Mouse (Mus musculus) intestine, embryonic 15.5 days (tissue): ENCODE results near the gene Polr2b. TPM values are rescaled to one million over a fixed set of nuclear protein-coding genes. Genes with fewer than 3 reads are reported as not detected.

Source experiments
- ATAC-seq: fragments of 200-750 bp; cut with Nextera tagmentation; 2 replicates; pipeline ENCODE4 v1.8.0; 2017; ENCODE audit warnings: moderate TSS enrichment, moderate library complexity
- H3K27ac ChIP-seq: fragments of 300-500 bp; sonication (generic); 2 replicates; pipeline ENCODE4 v1.5.1; 2015; ENCODE audit warnings: mild to moderate bottlenecking, inconsistent platforms
- H3K27me3 ChIP-seq: fragments of 300-500 bp; sonication (generic); replicated peaks from 2 replicates; pipeline ENCODE4 v1.6.1; 2015; ENCODE audit warnings: inconsistent platforms
- H3K36me3 ChIP-seq: fragments of 300-500 bp; sonication (generic); 2 replicates; pipeline ENCODE4 v1.6.1; 2015; ENCODE audit warnings: inconsistent platforms
- H3K4me1 ChIP-seq: fragments of 300-500 bp; sonication (generic); replicated peaks from 2 replicates; pipeline ENCODE4 v1.6.1; 2015; ENCODE audit warnings: inconsistent platforms
- H3K4me2 ChIP-seq: fragments of 300-500 bp; sonication (generic); replicated peaks from 2 replicates; pipeline ENCODE4 v1.6.1; 2015; ENCODE audit warnings: mild to moderate bottlenecking, inconsistent platforms
- H3K4me3 ChIP-seq: fragments of 300-500 bp; sonication (generic); replicated peaks from 2 replicates; pipeline ENCODE4 v1.5.1; 2015; ENCODE audit warnings: inconsistent platforms
- H3K9ac ChIP-seq: fragments of 300-500 bp; sonication (generic); 2 replicates; pipeline ENCODE4 v1.6.1; 2015; ENCODE audit warnings: inconsistent platforms
- H3K9me3 ChIP-seq: fragments of 300-500 bp; sonication (generic); 2 replicates; pipeline ENCODE4 v1.6.1; 2016; ENCODE audit warnings: inconsistent platforms
- WGBS: fragments of 180-500 bp; shearing (Covaris S2); methylation state at CpG from one replicate; pipeline ENCODE4 v1.1.7; 2015; 5-methylcytosine and 5-hydroxymethylcytosine counted together
- polyA plus RNA-seq: library from polyadenylated mRNA; unstranded; fragments of >200 nt; fragmentation: Nextera tagmentation; extraction: Ambion mirVana; gene quantifications from 2 replicates; pipeline ENCODE4 v1.2.1, GENCODE M21; 2015

The Polr2b gene
- polyA plus RNA-seq, 1 experiment from 2014 or later: 55.9 TPM

- H3K9me3 ChIP-seq: no peaks in the 10 kb centered on the region
- peaks cover 10% of the 10 kb centered on the region; the same call in 1 of the 2 replicates for H3K4me1 ChIP-seq
- H3K27ac ChIP-seq: no peak overlapping the region
- H3K4me3 ChIP-seq: no peak overlapping the region
- no peaks in the 10 kb centered on the region for H3K27me3 ChIP-seq
- no peak for ATAC-seq
- H3K9ac ChIP-seq: no peak overlapping the region
- peaks cover 18% of the 10 kb centered on the region for H3K36me3 ChIP-seq
- H3K4me2 ChIP-seq: no peak overlapping the region
- WGBS: 85% methylated on average over 5 of the region's 5 CpGs
These were observed 34.0 kb upstream of the Polr2b start for GRCm38 (mm10) chr5:77275950-77276349.

GRCm38 (mm10) chr5:77277204-77277603, 32.7 kb upstream of the Polr2b start:
- H3K36me3 ChIP-seq: peaks cover 29% of the 10 kb centered on the region

GRCm38 (mm10) chr5:77281518-77282174, 28.3 kb upstream of the Polr2b start:
- Histone ChIP-seq H3K9me3 (no peaks in the 10 kb centered on the region), H3K4me2 (no peak overlapping the region), H3K27ac (no peak overlapping the region), H3K27me3 (no peaks in the 10 kb centered on the region), H3K36me3 (peaks cover 41% of the 10 kb centered on the region), H3K4me1 (no peaks in the 10 kb centered on the region), H3K9ac (no peak overlapping the region), H3K4me3 (no peak overlapping the region)
- ATAC-seq: no peak
- WGBS: 88% methylated on average over 20 of the region's 20 CpGs

More at GRCm38 (mm10) chr5:77277204-77277603, 32.7 kb upstream of the Polr2b start:
- Histone ChIP-seq H3K27ac (no peak overlapping the region), H3K9me3 (no peaks in the 10 kb centered on the region), H3K9ac (no peak overlapping the region), H3K4me1 (peaks cover 10% of the 10 kb centered on the region; the same call in 1 of the 2 replicates), H3K4me3 (no peak overlapping the region), H3K4me2 (no peak overlapping the region), H3K27me3 (no peaks in the 10 kb centered on the region)
- WGBS: 93% methylated on average over 6 of the region's 6 CpGs
- ATAC-seq: no peak

GRCm38 (mm10) chr5:77282242-77282641, 27.7 kb upstream of the Polr2b start:
- peaks cover 39% of the 10 kb centered on the region for H3K36me3 ChIP-seq
- H3K4me2 ChIP-seq: no peak overlapping the region
- ATAC-seq: no peak
- H3K4me3 ChIP-seq: no peak overlapping the region
- H3K27ac ChIP-seq: no peak overlapping the region
- H3K9ac ChIP-seq: no peak overlapping the region
- 88% methylated on average over 9 of the region's 9 CpGs for WGBS
- no peaks in the 10 kb centered on the region for H3K4me1 ChIP-seq
- no peaks in the 10 kb centered on the region for H3K27me3 ChIP-seq
- H3K9me3 ChIP-seq: no peaks in the 10 kb centered on the region

GRCm38 (mm10) chr5:77285685-77286084, 24.3 kb upstream of the Polr2b start:
- ATAC-seq: no peak
- Histone ChIP-seq H3K4me1 (no peaks in the 10 kb centered on the region), H3K9ac (no peak overlapping the region), H3K27me3 (no peaks in the 10 kb centered on the region), H3K27ac (no peak overlapping the region), H3K9me3 (no peaks in the 10 kb centered on the region), H3K4me3 (no peak overlapping the region), H3K4me2 (no peak overlapping the region), H3K36me3 (peaks cover 41% of the 10 kb centered on the region)
- 85% methylated on average over 7 of the region's 7 CpGs for WGBS

- Histone ChIP-seq H3K27me3 (no peaks in the 10 kb centered on the region), H3K36me3 (peaks cover 30% of the 10 kb centered on the region), H3K9ac (no peak overlapping the region), H3K27ac (no peak overlapping the region), H3K4me3 (no peak overlapping the region), H3K4me1 (no peaks in the 10 kb centered on the region), H3K4me2 (no peak overlapping the region), H3K9me3 (no peaks in the 10 kb centered on the region)
- 89% methylated on average over 5 of the region's 5 CpGs for WGBS
- no peak for ATAC-seq
These were observed 23.0 kb upstream of the Polr2b start for GRCm38 (mm10) chr5:77286904-77287303.

- H3K36me3 ChIP-seq: peaks cover 23% of the 10 kb centered on the region
- H3K9me3 ChIP-seq: no peaks in the 10 kb centered on the region
- H3K9ac ChIP-seq: no peak overlapping the region
- no peak overlapping the region for H3K4me3 ChIP-seq
- no peaks in the 10 kb centered on the region for H3K4me1 ChIP-seq
- no peak overlapping the region for H3K4me2 ChIP-seq
- no peak for ATAC-seq
- H3K27ac ChIP-seq: no peak overlapping the region
- 74% methylated on average over 6 of the region's 6 CpGs for WGBS
- H3K27me3 ChIP-seq: no peaks in the 10 kb centered on the region
These were observed 22.0 kb upstream of the Polr2b start for GRCm38 (mm10) chr5:77287901-77288300.

- H3K4me2 ChIP-seq: no peak overlapping the region
- H3K9ac ChIP-seq: no peak overlapping the region
- no peaks in the 10 kb centered on the region for H3K9me3 ChIP-seq
- no peak for ATAC-seq
- H3K4me1 ChIP-seq: no peaks in the 10 kb centered on the region
- no peak overlapping the region for H3K27ac ChIP-seq
- H3K4me3 ChIP-seq: no peak overlapping the region
- 71% methylated on average over 8 of the region's 8 CpGs for WGBS
- H3K27me3 ChIP-seq: no peaks in the 10 kb centered on the region
- H3K36me3 ChIP-seq: peaks cover 24% of the 10 kb centered on the region
These were observed 20.3 kb upstream of the Polr2b start for GRCm38 (mm10) chr5:77289686-77290085.

GRCm38 (mm10) chr5:77290606-77291005, 19.3 kb upstream of the Polr2b start:
- Histone ChIP-seq H3K4me3 (no peak overlapping the region), H3K36me3 (peaks cover 25% of the 10 kb centered on the region), H3K27me3 (no peaks in the 10 kb centered on the region), H3K9me3 (no peaks in the 10 kb centered on the region), H3K4me2 (no peak overlapping the region), H3K9ac (no peak overlapping the region), H3K27ac (no peak overlapping the region), H3K4me1 (no peaks in the 10 kb centered on the region)
- WGBS: 87% methylated on average over 2 of the region's 2 CpGs
- no peak for ATAC-seq

GRCm38 (mm10) chr5:77292803-77293522, 17.0 kb upstream of the Polr2b start:
- Histone ChIP-seq H3K4me3 (no peak overlapping the region), H3K27me3 (no peaks in the 10 kb centered on the region), H3K4me1 (no peaks in the 10 kb centered on the region), H3K36me3 (peaks cover 24% of the 10 kb centered on the region), H3K9ac (no peak overlapping the region), H3K27ac (no peak overlapping the region), H3K4me2 (no peak overlapping the region), H3K9me3 (no peaks in the 10 kb centered on the region)
- ATAC-seq: no peak
- WGBS: 87% methylated on average over 7 of the region's 7 CpGs

GRCm38 (mm10) chr5:77299486-77299885, 10.5 kb upstream of the Polr2b start:
- no peaks in the 10 kb centered on the region for H3K27me3 ChIP-seq
- no peak overlapping the region for H3K9ac ChIP-seq
- no peak overlapping the region for H3K27ac ChIP-seq
- H3K4me2 ChIP-seq: no peak overlapping the region
- H3K9me3 ChIP-seq: no peaks in the 10 kb centered on the region
- no peak overlapping the region for H3K4me3 ChIP-seq
- peaks cover 26% of the 10 kb centered on the region for H3K36me3 ChIP-seq
- no peak for ATAC-seq
- H3K4me1 ChIP-seq: no peaks in the 10 kb centered on the region
- WGBS: 86% methylated on average over 2 of the region's 2 CpGs

- Histone ChIP-seq H3K27ac (no peak overlapping the region), H3K4me1 (no peaks in the 10 kb centered on the region), H3K4me3 (no peak overlapping the region), H3K27me3 (no peaks in the 10 kb centered on the region), H3K9ac (no peak overlapping the region), H3K4me2 (no peak overlapping the region), H3K36me3 (peaks cover 29% of the 10 kb centered on the region), H3K9me3 (no peaks in the 10 kb centered on the region)
- ATAC-seq: no peak
- WGBS: 84% methylated on average over 6 of the region's 6 CpGs
These were observed 8.5 kb upstream of the Polr2b start for GRCm38 (mm10) chr5:77301296-77301903.
